Mouse (Mus musculus) kidney, adult 2 months (tissue): ENCODE data around the gene Phf24. TPM values are rescaled to one million over a fixed set of nuclear protein-coding genes. Genes with fewer than 3 reads are reported as not detected.

ENCODE experiments used
- DNase-seq: peaks from one replicate; pipeline ENCODE4 v3.0.0; 2021
- H3K27ac ChIP-seq: fragments of 200-500 bp; 2 replicates; pipeline ENCODE4 v1.5.1; 2012; ENCODE audit warnings: low read depth, low read length, control low read depth, inconsistent platforms; ENCODE audit not compliant: insufficient read depth
- H3K27me3 ChIP-seq: fragments of 200-500 bp; replicated peaks from 2 replicates; pipeline ENCODE4 v1.6.1; 2012; ENCODE audit warnings: mild to moderate bottlenecking, moderate library complexity, low read length, inconsistent platforms; ENCODE audit not compliant: control insufficient read depth, insufficient read depth
- H3K36me3 ChIP-seq: fragments of 200-500 bp; 2 replicates; pipeline ENCODE4 v1.6.1; 2012; ENCODE audit warnings: mild to moderate bottlenecking, moderate library complexity, low read length, inconsistent platforms; ENCODE audit not compliant: control insufficient read depth, insufficient read depth
- H3K4me1 ChIP-seq: fragments of 200-500 bp; 2 replicates; pipeline ENCODE4 v1.6.1; 2011; ENCODE audit warnings: low read length; ENCODE audit not compliant: control insufficient read depth, insufficient read depth
- H3K4me3 ChIP-seq: fragments of 200-500 bp; 2 replicates; pipeline ENCODE4 v1.5.1; 2011; ENCODE audit warnings: mild to moderate bottlenecking, low read depth, low read length, control low read depth; ENCODE audit not compliant: insufficient read depth
- CTCF ChIP-seq: fragments of 200-500 bp; conservative IDR thresholded peaks from 2 replicates; pipeline ENCODE4 v1.5.1; 2011; ENCODE audit warnings: low read depth, mild to moderate bottlenecking, control low read depth, low read length, moderate library complexity, mixed read lengths; ENCODE audit not compliant: insufficient read depth, insufficient read length
- POLR2A ChIP-seq: fragments of 200-500 bp; IDR thresholded peaks from one replicate; pipeline ENCODE4 v1.6.1; 2011; ENCODE audit warnings: low read depth, low read length, control low read depth
- WGBS: fragments of 180-500 bp; shearing (Covaris S2); methylation state at CpG from one replicate; pipeline ENCODE4 v1.1.7; 2018; 5-methylcytosine and 5-hydroxymethylcytosine counted together
- polyA plus RNA-seq: library from polyadenylated mRNA; depleted of rRNA; stranded (reverse); fragments of >200 nt; gene quantifications from 2 replicates; pipeline ENCODE4 v1.2.3, GENCODE M21; 2012

Gene Phf24
- polyA plus RNA-seq, 1 experiment, result 1.1 TPM

GRCm38 (mm10) chr4:42895118-42895517 is 21.3 kb upstream of the Phf24 start:
- H3K27ac ChIP-seq, result no peak overlapping the region
- TF ChIP-seq CTCF (no peak), POLR2A (no peak)
- no peaks in the 10 kb centered on the region for H3K4me1 ChIP-seq
- WGBS, result 75% methylated on average over 7 of the region's 7 CpGs
- H3K4me3 ChIP-seq, result no peak overlapping the region
- H3K27me3 ChIP-seq, result no peaks in the 10 kb centered on the region
- DNase-seq, result no peak
- no peaks in the 10 kb centered on the region for H3K36me3 ChIP-seq

GRCm38 (mm10) chr4:42898914-42899313 is 17.5 kb upstream of the Phf24 start:
- WGBS, result 41% methylated on average over 3 of the region's 3 CpGs
- no peak overlapping the region for H3K27ac ChIP-seq
- H3K4me3 ChIP-seq, result no peak overlapping the region
- H3K27me3 ChIP-seq, result no peaks in the 10 kb centered on the region
- no peak for DNase-seq
- no peaks in the 10 kb centered on the region for H3K4me1 ChIP-seq
- H3K36me3 ChIP-seq, result no peaks in the 10 kb centered on the region
- no peak for TF ChIP-seq CTCF
- no peak for TF ChIP-seq POLR2A

GRCm38 (mm10) chr4:42900878-42901277 is 15.6 kb upstream of the Phf24 start:
- 74% methylated on average over 5 of the region's 5 CpGs for WGBS
- H3K27me3 ChIP-seq, result no peaks in the 10 kb centered on the region; the same call in 1 of the 2 replicates

GRCm38 (mm10) chr4:42902174-42902573 is 14.3 kb upstream of the Phf24 start:
- DNase-seq, result no peak
- WGBS, result 58% methylated on average over 9 of the region's 9 CpGs
- peak; percentile 44 for TF ChIP-seq CTCF
- no peak for TF ChIP-seq POLR2A
- Histone ChIP-seq H3K27ac (no peak overlapping the region), H3K4me1 (no peaks in the 10 kb centered on the region), H3K4me3 (no peak overlapping the region), H3K27me3 (no peaks in the 10 kb centered on the region; the same call in 1 of the 2 replicates), H3K36me3 (no peaks in the 10 kb centered on the region)

More at GRCm38 (mm10) chr4:42900878-42901277, 15.6 kb upstream of the Phf24 start:
- TF ChIP-seq CTCF (no peak), POLR2A (no peak)
- no peak overlapping the region for H3K27ac ChIP-seq
- H3K36me3 ChIP-seq, result no peaks in the 10 kb centered on the region
- no peak overlapping the region for H3K4me3 ChIP-seq
- DNase-seq, result no peak
- no peaks in the 10 kb centered on the region for H3K4me1 ChIP-seq

- DNase-seq, result no peak
- Histone ChIP-seq H3K4me1 (no peaks in the 10 kb centered on the region), H3K27me3 (no peaks in the 10 kb centered on the region; the same call in 1 of the 2 replicates), H3K36me3 (no peaks in the 10 kb centered on the region), H3K4me3 (no peak overlapping the region), H3K27ac (no peak overlapping the region)
- WGBS, result 90% methylated on average over 5 of the region's 5 CpGs
- no peak for TF ChIP-seq POLR2A
- no peak for TF ChIP-seq CTCF
Measured at GRCm38 (mm10) chr4:42902730-42903129, 13.7 kb upstream of the Phf24 start.

GRCm38 (mm10) chr4:42903942-42904341 is 12.5 kb upstream of the Phf24 start:
- no peak for TF ChIP-seq CTCF
- TF ChIP-seq POLR2A, result no peak
- no peak overlapping the region for H3K4me3 ChIP-seq
- no peaks in the 10 kb centered on the region for H3K4me1 ChIP-seq
- no peak overlapping the region for H3K27ac ChIP-seq
- no peaks in the 10 kb centered on the region for H3K36me3 ChIP-seq
- no peak for DNase-seq
- H3K27me3 ChIP-seq, result no peaks in the 10 kb centered on the region; the same call in 1 of the 2 replicates
- 43% methylated on average over 1 of the region's 1 CpGs for WGBS

- no peak for TF ChIP-seq CTCF
- no peak for TF ChIP-seq POLR2A
- WGBS, result 93% methylated on average over 3 of the region's 3 CpGs
- Histone ChIP-seq H3K36me3 (no peaks in the 10 kb centered on the region), H3K27me3 (no peaks in the 10 kb centered on the region; the same call in 1 of the 2 replicates), H3K4me3 (no peak overlapping the region), H3K4me1 (no peaks in the 10 kb centered on the region), H3K27ac (no peak overlapping the region)
- no peak for DNase-seq
Measured at GRCm38 (mm10) chr4:42904523-42904922, 11.9 kb upstream of the Phf24 start.
